Mouse (Mus musculus) spleen, embryonic (tissue): ENCODE measurements at regions not wholly inside any gene's neighbourhood (a gene's known extent, or its start where the extent isn't known, plus 50 kb on each side); places are given as distances from the start of the nearest gene placed in this dataset.

Source experiments
- CTCF ChIA-PET: fragments of 350-600 bp; sonication (Branson Sonifier 250); formaldehyde crosslinking; loops from one replicate; lab custom pipeline; 2022; lab: Charles Lee

GRCm38 (mm10) chr7:128834894-128835293 is 90.2 kb downstream of the Sec23ip start:
- CTCF ChIA-PET: no interaction called here

- CTCF ChIA-PET: no interaction called here
Measured at GRCm38 (mm10) chr7:128836435-128836834, 91.7 kb downstream of the Sec23ip start.

- CTCF ChIA-PET: no interaction called here
Measured at GRCm38 (mm10) chr7:128842561-128842960, 97.8 kb downstream of the Sec23ip start.

GRCm38 (mm10) chr7:128843576-128843975 is 98.8 kb downstream of the Sec23ip start:
- CTCF ChIA-PET: no interaction called here

DNA sequence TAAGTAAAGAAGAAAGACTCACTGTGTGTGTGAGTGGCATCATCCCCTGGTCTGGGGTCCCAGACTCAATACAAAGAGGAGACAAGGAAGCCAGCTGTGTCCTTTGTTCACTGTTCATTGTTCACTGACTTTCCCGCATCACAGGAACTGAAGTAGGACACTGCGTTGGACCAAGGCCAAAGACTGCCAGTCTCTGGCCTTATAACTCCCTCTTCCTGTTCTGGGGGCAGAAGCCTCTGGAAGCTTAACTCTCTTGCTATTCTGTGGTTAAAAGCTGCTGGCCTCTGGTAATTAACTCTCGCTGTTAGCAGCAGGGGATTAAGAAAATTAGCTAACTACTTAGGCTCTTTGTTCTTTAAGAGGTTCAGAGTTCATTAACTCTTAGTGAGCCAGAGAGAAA is 104.5 kb downstream of the Sec23ip start:
- CTCF ChIA-PET: no interaction called here

DNA sequence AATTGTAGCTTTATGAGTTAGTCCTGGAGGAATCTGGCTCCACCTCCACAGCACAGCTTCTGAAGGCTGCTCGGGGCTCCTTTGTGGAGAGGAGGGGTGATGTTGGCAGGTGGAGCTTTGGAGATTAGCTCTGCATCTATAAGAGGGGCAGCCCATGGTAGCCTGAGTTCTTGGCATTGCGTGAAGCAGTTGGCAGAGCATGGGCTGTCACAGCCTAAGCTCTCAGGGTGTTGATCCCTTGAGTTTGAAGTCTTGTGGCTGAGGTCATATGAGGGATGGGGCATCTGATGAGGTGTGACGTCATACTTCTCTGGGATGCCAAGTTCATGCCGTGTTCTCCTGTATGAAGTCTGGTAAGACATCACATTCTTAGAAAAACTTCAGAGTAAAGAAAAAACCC is 109.5 kb downstream of the Sec23ip start:
- CTCF ChIA-PET: no interaction called here

DNA sequence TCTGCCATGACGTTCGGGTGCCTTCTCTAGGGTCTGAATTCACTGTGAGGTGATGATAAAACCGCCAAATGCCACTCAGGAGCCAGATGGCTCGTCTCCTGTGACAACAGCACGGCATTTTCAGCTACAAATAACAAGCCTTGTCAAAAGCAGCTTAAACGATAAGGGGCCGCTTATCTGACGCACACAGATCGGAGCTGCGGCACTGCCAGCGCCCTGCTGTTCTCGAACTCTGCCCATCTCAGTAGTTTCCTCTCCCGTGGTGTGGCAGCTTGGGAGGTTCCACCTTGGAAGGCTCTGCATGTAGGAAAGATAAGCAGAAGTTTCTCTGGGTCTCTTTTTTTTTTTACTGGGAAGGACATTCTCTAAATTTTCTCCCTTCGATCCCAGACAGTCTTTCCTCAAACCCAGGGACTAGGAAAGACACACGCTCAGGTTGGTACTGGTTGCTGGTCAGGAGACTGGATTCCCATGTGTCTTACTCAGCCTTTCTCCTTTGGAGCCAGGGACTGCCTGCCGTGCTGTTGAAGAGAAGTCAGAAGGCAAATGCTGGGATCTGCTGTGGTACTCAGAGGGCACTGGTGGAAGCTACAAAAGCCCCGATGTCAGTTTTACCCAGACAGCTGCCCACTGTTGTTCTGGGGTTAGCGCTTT is 110.1 kb downstream of the Sec23ip start:
- CTCF ChIA-PET: no interaction called here

GRCm38 (mm10) chr7:128860141-128860540 is 115.4 kb downstream of the Sec23ip start:
- CTCF ChIA-PET: no interaction called here

GRCm38 (mm10) chr7:128860709-128861108 is 116.0 kb downstream of the Sec23ip start:
- CTCF ChIA-PET: no interaction called here

- CTCF ChIA-PET: no interaction called here
Measured at GRCm38 (mm10) chr7:128861376-128861775, 116.6 kb downstream of the Sec23ip start.

DNA sequence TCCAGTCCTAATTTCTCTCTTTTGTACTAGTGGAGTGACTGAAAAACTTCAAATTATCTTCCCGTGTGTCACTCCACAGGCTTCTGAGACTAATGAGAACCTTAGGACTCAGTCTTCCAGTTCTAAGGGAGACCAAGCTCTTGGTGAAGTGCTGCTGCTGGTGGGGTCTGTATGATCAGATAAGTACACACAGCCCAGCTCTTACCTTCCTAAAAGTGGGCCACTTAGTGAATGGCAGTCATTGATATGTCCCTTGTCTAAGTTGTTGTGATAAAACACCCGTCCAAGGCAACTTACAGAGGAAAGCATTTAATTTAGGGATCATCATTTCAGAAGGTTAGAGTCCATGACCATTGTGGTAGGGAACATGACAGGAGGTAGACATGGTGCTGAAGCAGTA is 124.1 kb downstream of the Sec23ip start:
- CTCF ChIA-PET: no interaction called here

DNA sequence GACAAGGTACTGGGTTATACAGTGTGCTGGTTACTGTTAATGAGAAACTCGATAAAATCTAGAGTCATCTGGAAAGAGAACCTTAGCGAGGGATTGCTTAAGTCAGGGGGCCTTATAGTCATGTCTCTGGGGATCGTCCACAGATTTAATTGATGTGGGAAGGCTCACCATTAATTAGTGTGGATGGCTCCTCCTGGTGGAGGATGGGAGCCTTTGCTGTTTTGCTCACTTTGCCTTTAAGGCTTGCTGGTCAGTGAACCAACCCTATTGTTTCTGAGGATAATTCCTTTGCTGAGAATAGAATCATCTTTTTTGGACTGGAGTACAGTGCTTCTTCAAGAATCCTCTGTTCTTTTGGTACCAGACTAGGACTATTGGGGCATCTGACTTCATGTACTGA is 139.3 kb downstream of the Sec23ip start:
- CTCF ChIA-PET: no interaction called here

- CTCF ChIA-PET: no interaction called here
Measured at GRCm38 (mm10) chr7:128885551-128885950, 140.8 kb downstream of the Sec23ip start.

- CTCF ChIA-PET: no interaction called here
Measured at GRCm38 (mm10) chr7:128910134-128910533, 165.4 kb downstream of the Sec23ip start.

GRCm38 (mm10) chr7:128937976-128938730 is 193.4 kb downstream of the Sec23ip start:
- CTCF ChIA-PET: no interaction called here

DNA sequence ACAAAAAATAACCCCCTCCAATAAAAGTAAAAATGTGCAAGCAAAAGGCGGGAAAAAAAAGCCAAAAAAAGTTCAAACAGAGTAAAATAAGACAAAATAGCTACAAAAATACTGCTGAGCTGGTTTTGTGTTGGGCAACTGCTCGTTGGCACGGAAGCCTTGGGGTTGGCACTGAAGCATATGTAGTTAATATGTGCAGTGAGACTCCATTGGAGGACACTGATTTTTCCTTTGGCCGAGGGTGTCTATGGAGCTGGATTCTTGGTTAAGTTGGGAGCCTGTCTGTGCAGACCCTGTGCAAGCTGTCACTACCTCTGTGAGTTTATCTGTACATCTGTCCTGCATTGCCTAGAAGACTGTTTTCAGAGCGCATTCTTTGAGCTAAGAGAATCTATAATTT is 215.8 kb downstream of the Sec23ip start:
- CTCF ChIA-PET: no interaction called here

DNA sequence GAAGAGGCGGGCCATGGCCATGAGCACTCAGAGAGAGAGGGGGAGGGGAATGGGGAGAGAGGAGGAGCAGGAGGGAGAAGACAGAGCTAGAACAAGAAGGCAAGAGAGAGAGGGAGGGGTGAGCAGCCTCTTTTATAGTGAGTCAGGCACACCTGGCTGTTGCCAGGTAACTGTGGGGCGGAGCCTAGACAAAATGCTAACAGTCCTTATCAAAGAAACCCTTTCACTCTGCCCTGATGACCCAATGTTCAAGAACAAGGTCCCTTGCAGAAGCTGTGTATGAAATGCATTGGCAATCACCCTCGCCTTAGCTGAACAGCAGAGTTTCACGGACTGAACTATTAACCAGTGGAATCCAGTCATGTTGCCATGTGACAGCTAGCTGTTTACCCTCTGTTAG is 235.2 kb downstream of the Sec23ip start:
- CTCF ChIA-PET: no interaction called here

DNA sequence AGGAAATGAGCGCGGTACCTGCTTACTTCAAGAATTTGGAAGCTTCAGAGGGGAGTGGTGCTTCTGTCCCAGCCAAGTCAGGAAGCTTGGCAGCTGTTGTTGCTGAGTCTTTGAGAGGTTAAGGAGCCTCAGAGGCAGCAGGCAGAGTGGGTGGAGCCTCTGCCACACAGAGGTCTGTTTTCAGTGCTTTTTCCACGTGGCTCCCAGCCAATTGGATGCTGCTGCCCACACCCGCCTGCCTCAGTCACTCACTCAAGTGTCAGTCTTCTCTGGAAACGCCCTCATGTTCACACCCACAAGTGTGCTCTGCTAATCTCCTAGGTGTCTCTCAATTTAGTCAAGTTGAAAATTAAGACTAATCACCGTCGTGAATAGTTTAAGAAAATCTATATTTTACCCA is 236.1 kb downstream of the Sec23ip start:
- CTCF ChIA-PET: no interaction called here

GRCm38 (mm10) chr7:128998759-128999158 is 254.0 kb downstream of the Sec23ip start:
- CTCF ChIA-PET: no interaction called here

DNA sequence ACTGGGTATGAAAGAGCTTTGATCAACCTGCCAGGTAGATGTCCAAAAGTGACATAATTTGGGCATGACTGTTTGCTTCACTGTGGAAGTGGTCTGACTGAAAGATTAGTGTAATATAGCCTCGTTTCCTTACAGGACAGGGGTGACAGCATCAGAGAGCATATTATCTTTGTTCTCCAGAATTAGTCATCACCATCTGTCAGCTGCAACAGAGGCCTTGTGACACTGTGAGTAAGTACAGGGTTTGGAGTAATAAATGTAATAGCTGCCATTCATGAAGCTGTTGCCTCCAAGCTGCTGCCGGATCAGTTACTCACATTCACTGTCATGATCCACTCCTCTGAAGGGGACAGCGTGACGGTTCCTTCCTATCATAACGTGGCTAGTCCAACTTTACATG is 254.4 kb upstream of the Plpp4 start:
- CTCF ChIA-PET: no interaction called here

- CTCF ChIA-PET: no interaction called here
Measured at GRCm38 (mm10) chr7:129003150-129003549, 253.7 kb upstream of the Plpp4 start.

GRCm38 (mm10) chr7:129016353-129016752 is 240.5 kb upstream of the Plpp4 start:
- CTCF ChIA-PET: no interaction called here

- CTCF ChIA-PET: no interaction called here
Measured at GRCm38 (mm10) chr7:129027116-129027515, 229.7 kb upstream of the Plpp4 start.
